Mouse (Mus musculus) forelimb bud, embryonic 11.5 days (tissue): Measurements from ENCODE around the gene Olfr147.
"Not testable (repeated sequence)": the region's sequence is repeated elsewhere in the genome, so short reads cannot be mapped to it uniquely, and the experiment has no call there.

ENCODE experiments used
- DNase-seq: peaks from one replicate; pipeline ENCODE4 v3.0.0-alpha.2; 2012; ENCODE audit warnings: low read depth, low spot score

The Olfr147 gene

DNA sequence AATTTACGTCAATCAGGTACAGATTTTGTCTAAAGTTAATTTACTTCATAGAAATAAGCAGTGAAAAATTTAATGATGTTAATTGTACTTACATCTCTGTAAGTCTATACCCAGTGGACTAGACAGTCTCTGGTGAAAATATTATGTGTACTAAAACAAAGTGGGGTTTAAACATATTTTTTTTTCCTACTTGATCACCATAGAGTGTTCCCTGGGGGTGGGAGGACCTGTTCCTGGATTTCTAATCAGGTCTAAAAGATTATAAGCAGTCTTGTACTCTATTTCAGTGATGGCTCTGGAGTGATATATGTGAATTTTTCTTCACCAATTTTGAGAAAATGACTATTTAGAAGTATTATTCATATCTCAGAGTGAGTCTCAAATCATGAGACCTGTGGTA lies at the start of gene Olfr147:
Olfr147 (plus strand) TSS at position 301 of the 400 bp plus-strand sequence.
- no peak for DNase-seq

GRCm38 (mm10) chr9:38366596-38366995 lies 34.9 kb upstream of the Olfr147 start, which contains the start of gene Olfr250:
Olfr250 (plus strand) TSS chr9:38366896.
- no peak for DNase-seq

- no peak for DNase-seq
These were observed 24.7 kb upstream of the Olfr147 start, which contains the start of gene Olfr251 for GRCm38 (mm10) chr9:38376786-38377185. Olfr251 (plus strand) TSS chr9:38377086.

DNA sequence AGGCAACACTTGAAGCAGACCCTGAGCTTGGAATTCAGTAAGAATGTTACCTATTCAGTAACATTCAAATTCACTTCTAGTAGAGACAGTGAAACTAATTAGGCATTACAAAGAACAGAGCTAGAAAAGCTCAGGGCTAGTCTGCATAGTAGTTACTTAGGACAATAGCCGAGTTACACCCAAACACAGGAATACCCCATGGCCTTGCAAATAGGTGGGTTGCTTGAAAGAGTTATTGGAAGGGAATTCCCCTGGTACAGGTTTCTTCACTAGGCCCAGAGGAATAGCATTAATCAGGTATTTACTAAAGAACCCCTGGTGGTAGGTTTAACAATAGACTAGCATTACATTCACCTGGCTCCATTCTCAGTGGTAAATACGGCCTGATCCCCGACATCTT lies 6.0 kb downstream of the Olfr147 start:
- not testable (repeated sequence) for DNase-seq

DNA sequence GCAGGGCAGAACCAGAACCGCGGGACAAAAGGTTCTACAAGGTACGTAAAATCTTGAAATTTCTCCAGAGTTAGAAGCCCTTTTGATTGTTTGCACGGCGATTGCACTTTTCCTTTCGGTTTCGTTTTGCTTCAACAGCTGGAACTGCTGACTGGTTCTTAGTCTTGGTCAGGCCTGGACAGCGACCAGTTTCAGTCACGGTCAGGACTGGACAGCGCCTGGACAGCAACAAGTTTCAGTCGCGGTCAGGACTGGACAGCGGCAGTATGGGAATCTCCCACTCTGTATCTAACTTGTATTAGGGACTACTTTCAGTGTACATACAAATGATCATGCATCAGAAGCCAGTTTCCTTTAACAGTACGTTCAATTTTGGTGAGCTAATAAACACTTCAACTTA lies 12.0 kb downstream of the Olfr147 start:
- DNase-seq, result not testable (repeated sequence)

GRCm38 (mm10) chr9:38423801-38424200 lies 22.3 kb downstream of the Olfr147 start:
- no peak for DNase-seq

- DNase-seq, result no peak
These were observed 25.5 kb downstream of the Olfr147 start for GRCm38 (mm10) chr9:38427026-38427425.

DNA sequence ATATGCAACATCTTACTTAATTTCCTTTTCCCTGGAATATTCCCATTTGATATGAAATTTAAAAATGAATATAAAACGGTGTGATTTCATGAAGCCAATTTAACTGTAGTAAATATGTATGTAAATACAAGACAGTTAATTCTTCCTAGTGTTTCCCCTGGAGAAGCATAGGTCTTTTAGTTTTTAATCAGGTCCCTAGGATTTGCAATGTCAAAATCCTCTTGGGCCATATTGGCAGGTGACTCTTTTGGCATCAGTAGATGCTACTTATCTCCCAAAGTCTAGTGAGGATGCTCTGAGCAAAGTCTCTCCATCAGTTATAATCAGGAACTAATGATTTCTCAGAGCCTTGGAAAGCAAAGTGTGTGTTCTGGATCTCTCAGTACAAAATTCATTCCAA lies 27.7 kb downstream of the Olfr147 start, which contains the start of gene Olfr901:
Olfr901 (plus strand) TSS at position 301 of the 400 bp plus-strand sequence.
- DNase-seq, result no peak

GRCm38 (mm10) chr9:38447352-38447751 lies 45.9 kb downstream of the Olfr147 start, which contains the start of gene Olfr902:
Olfr902 (plus strand) TSS chr9:38447652.
- no peak for DNase-seq
